Mouse (Mus musculus) MEL (cell line): Measurements from ENCODE around the gene Rpl14.

ENCODE experiments used
- MAZ ChIP-seq: IDR thresholded peaks from 2 replicates; pipeline ENCODE4 v1.6.1; 2012; ENCODE audit warnings: low read depth, mild to moderate bottlenecking, inconsistent platforms, low read length, improper control_type of control experiment
- MXI1 ChIP-seq: IDR thresholded peaks from 2 replicates; pipeline ENCODE4 v1.6.1; 2011; ENCODE audit warnings: mild to moderate bottlenecking, low read depth, low read length, improper control_type of control experiment

DNA sequence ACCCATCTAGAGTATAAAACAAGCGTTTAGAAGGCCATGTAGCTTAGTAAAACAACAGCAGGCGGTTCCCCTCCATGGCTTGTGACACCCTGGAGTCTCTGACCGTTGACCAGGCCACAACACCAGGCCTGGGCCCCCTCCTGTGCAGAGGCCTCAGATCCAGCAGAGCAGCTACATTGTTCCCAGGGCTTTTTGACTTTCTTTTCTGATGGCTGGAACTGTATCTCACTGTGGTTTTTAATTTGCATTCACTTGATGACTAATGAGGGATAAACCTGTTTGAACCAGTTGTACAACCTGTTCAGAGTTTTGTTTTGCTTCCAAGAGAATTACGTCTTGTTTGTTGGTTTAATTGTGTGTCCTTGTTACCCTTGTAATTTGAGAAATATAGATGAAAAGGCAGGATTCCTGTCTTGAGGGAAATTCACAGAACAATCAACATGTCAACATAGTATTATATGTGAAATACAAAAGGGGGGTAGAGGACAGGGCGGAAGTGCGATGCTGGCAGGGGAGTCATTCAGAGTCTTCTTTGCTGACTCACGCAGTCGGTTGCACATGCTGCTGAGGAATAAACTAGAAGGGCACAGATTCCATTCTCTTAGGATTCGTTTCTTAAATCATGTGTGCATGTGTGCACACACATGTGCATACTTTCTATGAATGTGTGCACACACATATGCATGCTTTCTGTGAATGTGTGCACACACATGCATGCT lies 22.3 kb downstream of the Rpl14 start:
- no peak for TF ChIP-seq MXI1
- TF ChIP-seq MAZ = no peak
